Mouse (Mus musculus) stomach, postnatal 0 days (tissue): ENCODE data around the gene Arf5.

Experiments used
- CTCF ChIP-seq: IDR thresholded peaks from 2 replicates; pipeline ENCODE4 v1.5.1; 2016; ENCODE audit warnings: antibody characterized with exemption, low read depth, mild to moderate bottlenecking, moderate library complexity
- EP300 ChIP-seq: optimal IDR thresholded peaks from 2 replicates; pipeline ENCODE3; 2016; ENCODE audit warnings: antibody characterized with exemption

DNA sequence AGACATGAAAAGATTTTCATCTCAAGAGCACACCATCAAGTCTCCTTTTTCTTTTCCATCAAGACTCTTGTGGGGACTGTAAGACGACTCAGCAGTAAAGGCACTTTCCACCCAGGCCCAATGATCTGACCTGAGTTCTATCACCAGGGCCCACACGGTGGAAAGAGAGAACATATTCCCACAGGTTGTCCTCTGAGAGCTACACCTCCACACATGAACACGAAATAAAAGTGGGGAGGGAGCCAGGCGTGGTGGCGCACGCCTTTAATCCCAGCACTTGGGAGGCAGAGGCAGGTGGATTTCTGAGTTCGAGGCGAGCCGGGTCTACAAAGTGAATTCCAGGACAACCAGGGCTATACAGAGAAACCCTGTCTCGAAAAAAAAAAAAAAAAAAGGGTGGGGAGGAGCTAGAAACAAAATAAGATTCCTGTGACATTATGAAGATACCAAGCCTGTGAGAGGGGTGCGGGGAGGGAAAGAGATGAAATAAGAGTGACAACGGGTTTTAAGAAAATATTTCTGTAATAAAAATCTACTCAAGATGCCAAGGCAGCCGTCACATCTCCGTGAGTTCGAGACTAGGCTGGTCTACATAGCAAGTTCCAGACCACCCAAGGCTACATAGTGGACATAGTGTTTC lies 589 bp upstream of the Arf5 start:
- TF ChIP-seq EP300 (no peak), CTCF (no peak)
